Mouse (Mus musculus): Measurements from ENCODE around the gene Ipo13.

The Ipo13 gene

GRCm38 (mm10) chr4:117914591-117915442 is at the start of gene Ipo13:
Gene Ipo13, minus strand, starts transcription at chr4:117914999.
- DNase-seq (ENCODE audit: low read depth in 2 of 2, low spot score in 2 of 2): peak; percentile 94 to 97

- DNase-seq (ENCODE audit: low read depth in 2 of 2, low spot score in 2 of 2): no peak
These were observed 42.7 kb upstream of the Ipo13 start for GRCm38 (mm10) chr4:117957492-117957891.

- DNase-seq (ENCODE audit: low read depth in 2 of 2, low spot score in 2 of 2): no peak
These were observed 32.7 kb upstream of the Ipo13 start for GRCm38 (mm10) chr4:117947493-117947892.

GRCm38 (mm10) chr4:117946639-117947305 is 32.0 kb upstream of the Ipo13 start:
- no peak for DNase-seq (ENCODE audit: low read depth in 2 of 2, low spot score in 2 of 2)

- DNase-seq (ENCODE audit: low read depth in 2 of 2, low spot score in 2 of 2): no peak
These were observed 28.5 kb upstream of the Ipo13 start for GRCm38 (mm10) chr4:117943317-117943716.

- DNase-seq (ENCODE audit: low read depth in 2 of 2, low spot score in 2 of 2): no peak
These were observed 22.2 kb upstream of the Ipo13 start for GRCm38 (mm10) chr4:117936964-117937363.

- no peak for DNase-seq (ENCODE audit: low read depth in 2 of 2, low spot score in 2 of 2)
These were observed 19.3 kb upstream of the Ipo13 start for GRCm38 (mm10) chr4:117934081-117934480.

- DNase-seq (ENCODE audit: low read depth in 2 of 2, low spot score in 2 of 2): no peak
These were observed 18.4 kb upstream of the Ipo13 start for GRCm38 (mm10) chr4:117933248-117933647.

- no peak for DNase-seq (ENCODE audit: low read depth in 2 of 2, low spot score in 2 of 2)
These were observed 14.6 kb upstream of the Ipo13 start, which contains the start of gene Artn for GRCm38 (mm10) chr4:117929391-117929881. Gene Artn, minus strand, starts transcription at chr4:117929763.

- DNase-seq (ENCODE audit: low read depth in 2 of 2, low spot score in 2 of 2): no peak
These were observed 14.0 kb upstream of the Ipo13 start for GRCm38 (mm10) chr4:117928699-117929241.

GRCm38 (mm10) chr4:117928234-117928633 is 13.4 kb upstream of the Ipo13 start:
- no peak for DNase-seq (ENCODE audit: low read depth in 2 of 2, low spot score in 2 of 2)

GRCm38 (mm10) chr4:117926545-117927482 is 12.0 kb upstream of the Ipo13 start:
- no peak for DNase-seq (ENCODE audit: low read depth in 2 of 2, low spot score in 2 of 2)

GRCm38 (mm10) chr4:117924916-117925315 is 10.1 kb upstream of the Ipo13 start:
- DNase-seq (ENCODE audit: low read depth in 2 of 2, low spot score in 2 of 2): no peak

GRCm38 (mm10) chr4:117923450-117923849 is 8.7 kb upstream of the Ipo13 start:
- DNase-seq (ENCODE audit: low read depth in 2 of 2, low spot score in 2 of 2): no peak

GRCm38 (mm10) chr4:117921358-117921757 is 6.6 kb upstream of the Ipo13 start:
- DNase-seq (ENCODE audit: low read depth in 2 of 2, low spot score in 2 of 2): no peak

- DNase-seq (ENCODE audit: low read depth in 2 of 2, low spot score in 2 of 2): no peak
These were observed 4.0 kb upstream of the Ipo13 start for GRCm38 (mm10) chr4:117918762-117919161.

- DNase-seq (ENCODE audit: low read depth in 2 of 2, low spot score in 2 of 2): no peak
These were observed 3.5 kb upstream of the Ipo13 start for GRCm38 (mm10) chr4:117918261-117918660.

- no peak for DNase-seq (ENCODE audit: low read depth in 2 of 2, low spot score in 2 of 2)
These were observed 3.0 kb upstream of the Ipo13 start for GRCm38 (mm10) chr4:117917847-117918246.

- DNase-seq (ENCODE audit: low read depth in 2 of 2, low spot score in 2 of 2): no peak
These were observed 2.6 kb upstream of the Ipo13 start for GRCm38 (mm10) chr4:117917402-117917801.

GRCm38 (mm10) chr4:117916386-117916785 is 1.6 kb upstream of the Ipo13 start:
- no peak for DNase-seq (ENCODE audit: low read depth in 2 of 2, low spot score in 2 of 2)
